Mouse (Mus musculus) intestine, postnatal 0 days (tissue): ENCODE measurements at regions not wholly inside any gene's neighbourhood (a gene's known extent, or its start where the extent isn't known, plus 50 kb on each side); places are given as distances from the start of the nearest gene placed in this dataset.

Experiments used
- ATAC-seq: fragments of 200-750 bp; cut with Nextera tagmentation; 2 replicates; pipeline ENCODE4 v1.8.0; 2017; ENCODE audit warnings: mild to moderate bottlenecking, moderate TSS enrichment, moderate library complexity
- H3K27ac ChIP-seq: fragments of 300-500 bp; sonication (generic); 2 replicates; pipeline ENCODE4 v1.5.1; 2014; ENCODE audit warnings: mild to moderate bottlenecking, low read depth, low read length, moderate library complexity
- H3K27me3 ChIP-seq: fragments of 300-500 bp; sonication (generic); replicated peaks from 2 replicates; pipeline ENCODE4 v1.6.1; 2014; ENCODE audit warnings: low read length, mixed read lengths; ENCODE audit not compliant: control insufficient read depth, insufficient read depth
- H3K36me3 ChIP-seq: fragments of 300-500 bp; sonication (generic); 2 replicates; pipeline ENCODE4 v1.6.1; 2014; ENCODE audit warnings: mild to moderate bottlenecking, moderate library complexity; ENCODE audit not compliant: control insufficient read depth, insufficient read depth
- H3K4me1 ChIP-seq: fragments of 300-500 bp; sonication (generic); replicated peaks from 2 replicates; pipeline ENCODE4 v1.6.1; 2014; ENCODE audit warnings: antibody characterized with exemption, low read length, mixed read lengths; ENCODE audit not compliant: control insufficient read depth, insufficient read depth
- H3K4me2 ChIP-seq: fragments of 300-500 bp; sonication (generic); replicated peaks from 2 replicates; pipeline ENCODE4 v1.6.1; 2014; ENCODE audit warnings: low read depth, mild to moderate bottlenecking, moderate library complexity
- H3K4me3 ChIP-seq: fragments of 300-500 bp; sonication (generic); 2 replicates; pipeline ENCODE4 v1.5.1; 2014; ENCODE audit warnings: low read depth, low read length
- H3K9ac ChIP-seq: fragments of 300-500 bp; sonication (generic); 2 replicates; pipeline ENCODE4 v1.6.1; 2014; ENCODE audit warnings: mild to moderate bottlenecking, low read depth, low read length
- H3K9me3 ChIP-seq: fragments of 300-500 bp; sonication (generic); 2 replicates; pipeline ENCODE4 v1.6.1; 2016; ENCODE audit warnings: mixed run types; ENCODE audit not compliant: control insufficient read depth
- CTCF ChIP-seq: sonication (generic); IDR thresholded peaks from 2 replicates; pipeline ENCODE4 v1.5.1; 2016; ENCODE audit warnings: low read depth, mild to moderate bottlenecking, control low read depth, antibody characterized with exemption, moderate library complexity
- WGBS: fragments of 180-500 bp; shearing (Covaris S2); extraction: QIAGEN DNeasy Blood & Tissue Kit; methylation state at CpG from one replicate; pipeline ENCODE4 v1.1.7; 2014; 5-methylcytosine and 5-hydroxymethylcytosine counted together

GRCm38 (mm10) chr13:111860931-111861330 is 52.1 kb upstream of the Map3k1 start:
- Histone ChIP-seq H3K4me3 (no peak overlapping the region), H3K4me2 (no peak overlapping the region), H3K9ac (no peak overlapping the region), H3K27ac (no peak overlapping the region), H3K4me1 (no peaks in the 10 kb centered on the region), H3K27me3 (no peaks in the 10 kb centered on the region), H3K9me3 (no peaks in the 10 kb centered on the region), H3K36me3 (no peaks in the 10 kb centered on the region)
- 89% methylated on average over 3 of the region's 3 CpGs for WGBS
- no peak for TF ChIP-seq CTCF
- ATAC-seq: no peak

GRCm38 (mm10) chr13:111862316-111862715 is 53.5 kb upstream of the Map3k1 start:
- Histone ChIP-seq H3K27ac (no peak overlapping the region), H3K4me1 (no peaks in the 10 kb centered on the region), H3K36me3 (no peaks in the 10 kb centered on the region), H3K4me2 (no peak overlapping the region), H3K4me3 (no peak overlapping the region), H3K9ac (no peak overlapping the region), H3K27me3 (no peaks in the 10 kb centered on the region), H3K9me3 (no peaks in the 10 kb centered on the region)
- no peak for TF ChIP-seq CTCF
- ATAC-seq: no peak
- WGBS: 46% methylated on average over 8 of the region's 8 CpGs

GRCm38 (mm10) chr13:111865956-111866355 is 57.2 kb upstream of the Map3k1 start:
- Histone ChIP-seq H3K4me2 (no peak overlapping the region), H3K9ac (no peak overlapping the region), H3K4me3 (no peak overlapping the region), H3K27me3 (no peaks in the 10 kb centered on the region), H3K27ac (no peak overlapping the region), H3K9me3 (no peaks in the 10 kb centered on the region), H3K36me3 (no peaks in the 10 kb centered on the region), H3K4me1 (no peaks in the 10 kb centered on the region)
- 97% methylated on average over 7 of the region's 7 CpGs for WGBS
- ATAC-seq: no peak
- no peak for TF ChIP-seq CTCF

GRCm38 (mm10) chr13:111867261-111867660 is 58.5 kb upstream of the Map3k1 start:
- Histone ChIP-seq H3K27ac (no peak overlapping the region), H3K36me3 (no peaks in the 10 kb centered on the region), H3K9ac (no peak overlapping the region), H3K4me3 (no peak overlapping the region), H3K4me1 (no peaks in the 10 kb centered on the region), H3K4me2 (peak overlapping the region; percentile 54; the same call in 1 of the 2 replicates), H3K27me3 (no peaks in the 10 kb centered on the region), H3K9me3 (no peaks in the 10 kb centered on the region)
- no peak for ATAC-seq
- 92% methylated on average over 2 of the region's 2 CpGs for WGBS
- TF ChIP-seq CTCF: no peak

GRCm38 (mm10) chr13:111867763-111868725 is 59.3 kb upstream of the Map3k1 start:
- ATAC-seq: no peak
- Histone ChIP-seq H3K36me3 (no peaks in the 10 kb centered on the region), H3K4me1 (no peaks in the 10 kb centered on the region), H3K27me3 (no peaks in the 10 kb centered on the region), H3K9ac (no peak overlapping the region), H3K9me3 (no peaks in the 10 kb centered on the region), H3K4me3 (no peak overlapping the region; the same call in 1 of the 2 replicates), H3K27ac (peak overlapping the region; percentile 57), H3K4me2 (peak overlapping the region; percentile 54)
- 45% methylated on average over 31 of the region's 31 CpGs for WGBS
- no peak for TF ChIP-seq CTCF

- Histone ChIP-seq H3K36me3 (no peaks in the 10 kb centered on the region), H3K9me3 (no peaks in the 10 kb centered on the region), H3K27me3 (no peaks in the 10 kb centered on the region), H3K9ac (no peak overlapping the region), H3K4me2 (no peak overlapping the region), H3K4me1 (no peaks in the 10 kb centered on the region), H3K27ac (no peak overlapping the region), H3K4me3 (no peak overlapping the region)
- TF ChIP-seq CTCF: no peak
- no peak for ATAC-seq
- WGBS: 79% methylated on average over 3 of the region's 3 CpGs
Measured at GRCm38 (mm10) chr13:111868947-111869346, 60.2 kb upstream of the Map3k1 start.
